ENCODE assay signal across 8 mouse cellular contexts in genomic region chr2:65145421-65146117, GRCm38 (mm10).
A peak's percentile ranks its signal among the peaks of the same experiment; 100 is the strongest.
DNase-seq lines count a peak whose midpoint lies in the region; ATAC-seq and TF ChIP-seq lines count a peak whose summit lies in the region.

No protein-coding gene starts in this region.

- no peaks in the 10 kb centered on the region for H3K4me1 ChIP-seq in cerebellum, adult 2 months (ENCODE audit: control insufficient read depth, insufficient read depth, low read length)
- H3K4me1 ChIP-seq in cortical plate, adult 2 months (ENCODE audit: control insufficient read depth, insufficient read depth, low read length): no peaks in the 10 kb centered on the region
- H3K4me1 ChIP-seq in stomach, postnatal 0 days (replicated peaks; ENCODE audit: control insufficient read depth, insufficient read depth): no peaks in the 10 kb centered on the region

- 65% methylated on average over 6 of the region's 6 CpGs for WGBS in cerebellum, adult 2 months
- WGBS in stomach, postnatal 0 days: 54% methylated on average over 6 of the region's 6 CpGs

- no peaks in the 10 kb centered on the region for H3K36me3 ChIP-seq in stomach, postnatal 0 days (ENCODE audit: control insufficient read depth, insufficient read depth, low read length)

- H3K4me3 ChIP-seq in cerebellum, adult 2 months (replicated peaks; ENCODE audit: insufficient read depth, low read depth, low read length): no peak overlapping the region
- no peak overlapping the region for H3K4me3 ChIP-seq in cortical plate, adult 2 months (ENCODE audit: insufficient read depth, low read length)
- H3K4me3 ChIP-seq in stomach, postnatal 0 days (ENCODE audit: low read depth, low read length): no peak overlapping the region

- no peaks in the 10 kb centered on the region for H3K27me3 ChIP-seq in cerebellum, adult 2 months (ENCODE audit: control insufficient read depth, insufficient read depth, low read length)
- no peaks in the 10 kb centered on the region for H3K27me3 ChIP-seq in stomach, postnatal 0 days (ENCODE audit: control insufficient read depth, insufficient read depth, low read length)

- TF ChIP-seq EP300 in stomach, postnatal 0 days (optimal IDR thresholded peaks at IDR 0.05): no peak

- peak; percentile 93 for ATAC-seq in megakaryocyte, adult 5-6 weeks (ENCODE audit: poor library complexity, severe bottlenecking)
- ATAC-seq in stomach, postnatal 0 days (ENCODE audit: low FRiP score, low TSS enrichment): peak; percentile 91

- TF ChIP-seq CTCF in cerebellum, adult 2 months (IDR thresholded peaks at IDR 0.05; ENCODE audit: borderline replicate concordance, insufficient read depth, low read depth, low read length): peak; percentile 44; the same call in 1 of the 2 replicates
- peak; percentile 50; the same call in 1 of the 2 replicates for TF ChIP-seq CTCF in cortical plate, adult 2 months (IDR thresholded peaks at IDR 0.05; ENCODE audit: extremely low read depth, insufficient read depth, low read length)
- TF ChIP-seq CTCF in stomach, postnatal 0 days (IDR thresholded peaks at IDR 0.05; ENCODE audit: low read depth): peak; percentile 83

- peak in 1 of 2 experiments; percentile 11 for DNase-seq in cerebellum, adult 2 months
- DNase-seq in cerebellum, postnatal 36 days: no peak
- DNase-seq in 416B (ENCODE audit: low read depth): peak; percentile 77
- DNase-seq in heart, postnatal 10 days: peak; percentile 61 to 67
- peak; percentile 59 for DNase-seq in kidney, postnatal 10 days
- peak; percentile 61 for DNase-seq in stomach, postnatal 0 days (ENCODE audit: low spot score)

- no peaks in the 10 kb centered on the region for H3K9me3 ChIP-seq in stomach, postnatal 0 days (ENCODE audit: control insufficient read depth, low read length)

- no peak overlapping the region for H3K27ac ChIP-seq in cerebellum, adult 2 months (ENCODE audit: insufficient read depth, low read length)
- H3K27ac ChIP-seq in cortical plate, adult 2 months (ENCODE audit: insufficient read depth, low read length): no peak overlapping the region
- H3K27ac ChIP-seq in stomach, postnatal 0 days (replicated peaks): no peak overlapping the region

- intact Hi-C loops in heart, postnatal 10 days (cut with DNase I): loop anchor here (1.0 to 5.0 kb wide), 4 partner anchors 42 to 422 kb away; partner anchors contain the start of genes Cobll1 and Scn3a

- H3K9ac ChIP-seq in stomach, postnatal 0 days (ENCODE audit: low read length): no peak overlapping the region

- H3K4me2 ChIP-seq in stomach, postnatal 0 days (replicated peaks; ENCODE audit: low read depth): no peak overlapping the region

- no peak for TF ChIP-seq POLR2A in cerebellum, adult 2 months (IDR thresholded peaks at IDR 0.05; ENCODE audit: borderline replicate concordance, insufficient read depth, low read length)
- TF ChIP-seq POLR2A in cortical plate, adult 2 months (IDR thresholded peaks at IDR 0.05; ENCODE audit: extremely low read depth, insufficient read depth, low read length): no peak

Comparison
In these comparisons a context has a peak if more than half of its experiments do, and no peak if none do; other contexts are left out.
1. DNase-seq: peak in 416B (single experiment), heart, postnatal 10 days (2 of 2), kidney, postnatal 10 days (single experiment) and stomach, postnatal 0 days (single experiment); none in cerebellum, postnatal 36 days (0 of 2).
2. Peak in every context shown above with its lines, with median percentiles within 50 percentile points of each other: CTCF ChIP-seq.